Comparison of ENCODE assay signal across 8 mouse cellular contexts in the genomic region with DNA sequence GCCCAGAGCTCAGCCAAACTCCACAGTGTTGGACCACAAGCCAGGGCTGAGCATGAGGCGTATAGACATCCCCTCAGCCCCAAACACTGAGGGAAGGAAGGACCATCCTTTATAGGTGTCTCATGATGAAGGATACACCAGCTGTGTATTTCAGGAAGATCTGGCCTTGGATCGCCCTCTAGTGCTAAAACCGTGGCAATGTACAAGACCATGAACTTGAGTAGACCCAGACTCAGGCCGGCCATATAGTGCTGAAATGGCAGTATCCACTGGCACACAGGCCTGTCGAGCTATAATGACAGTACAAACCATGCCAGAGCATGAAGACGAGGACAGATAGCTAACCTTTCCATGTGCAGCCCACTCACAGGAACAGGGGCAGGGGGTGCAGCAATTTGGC. TPM values are rescaled to one million over a fixed set of nuclear protein-coding genes. Genes with fewer than 3 reads are reported as not detected.
DNase-seq lines count a peak whose midpoint lies in the region.

No protein-coding gene starts in this region.

- DNase-seq in gastrocnemius, adult 18-20 months (ENCODE audit: low spot score), result peak; percentile 12
- no peak for DNase-seq in gastrocnemius, postnatal 10 days
- DNase-seq in 416B (ENCODE audit: low read depth) (peak; percentile 63), R1 (ENCODE audit: low read depth, low spot score) (peak; percentile 77)
- peak; percentile 64 to 67 for DNase-seq in kidney, postnatal 36 days
- DNase-seq in right cerebral cortex, postnatal 36 days (ENCODE audit: low spot score in 2 of 2), result no peak
- DNase-seq in left cerebral cortex, adult 18-20 months (ENCODE audit: low spot score in 2 of 2), result no peak
- DNase-seq in right cerebral cortex, postnatal 10 days (ENCODE audit: low spot score in 2 of 2), result no peak

RNA-seq across cellular contexts. Expression of a gene that starts 21.6 kb away (rescaled TPM):
- 1 to 10 TPM; 4.2 to 5.1 TPM for total RNA-seq in gastrocnemius, adult 18-20 months (2021)
- 1 to 10 TPM; 6.4 to 6.8 TPM for total RNA-seq in gastrocnemius, postnatal 10 days (2021)
- total RNA-seq in left cerebral cortex, adult 18-20 months (2021), result 10 to 100 TPM; 28.8 to 32.1 TPM

RNA-seq across cellular contexts. Expression of a gene that starts 43.4 kb away (rescaled TPM):
- 10 to 100 TPM; 32.2 to 34.1 TPM for total RNA-seq in gastrocnemius, adult 18-20 months (2021)
- total RNA-seq in gastrocnemius, postnatal 10 days (2021), result 10 to 100 TPM; 47.0 to 51.8 TPM
- total RNA-seq in left cerebral cortex, adult 18-20 months (2021), result 10 to 100 TPM; 38.2 to 40.5 TPM

RNA-seq across cellular contexts. Expression of a gene that starts 46.8 kb away (rescaled TPM):
- 10 to 100 TPM; 12.4 to 14.2 TPM for total RNA-seq in gastrocnemius, adult 18-20 months (2021)
- total RNA-seq in gastrocnemius, postnatal 10 days (2021), result 1 to 10 TPM; 3.9 to 4.6 TPM
- 10 to 100 TPM; 51.8 TPM for total RNA-seq in left cerebral cortex, adult 18-20 months (2021)

Comparison
In these comparisons a context has a peak if more than half of its experiments do, and no peak if none do; other contexts are left out.
1. DNase-seq: peak in gastrocnemius, adult 18-20 months (single experiment), 416B (single experiment), R1 (single experiment) and kidney, postnatal 36 days (2 of 2); none in gastrocnemius, postnatal 10 days (single experiment), right cerebral cortex, postnatal 36 days (0 of 2), left cerebral cortex, adult 18-20 months (0 of 2) and right cerebral cortex, postnatal 10 days (0 of 2).